Mouse (Mus musculus) cerebellum, postnatal 14 days (tissue): ENCODE measurements at regions not wholly inside any gene's neighbourhood (a gene's known extent, or its start where the extent isn't known, plus 50 kb on each side); places are given as distances from the start of the nearest gene placed in this dataset.

Experiments used
- DNase-seq, 2 experiments: peaks; one replicate each; pipeline ENCODE4 v3.0.0; 2021; ENCODE audit warnings: mixed read lengths in 2 of 2

DNA sequence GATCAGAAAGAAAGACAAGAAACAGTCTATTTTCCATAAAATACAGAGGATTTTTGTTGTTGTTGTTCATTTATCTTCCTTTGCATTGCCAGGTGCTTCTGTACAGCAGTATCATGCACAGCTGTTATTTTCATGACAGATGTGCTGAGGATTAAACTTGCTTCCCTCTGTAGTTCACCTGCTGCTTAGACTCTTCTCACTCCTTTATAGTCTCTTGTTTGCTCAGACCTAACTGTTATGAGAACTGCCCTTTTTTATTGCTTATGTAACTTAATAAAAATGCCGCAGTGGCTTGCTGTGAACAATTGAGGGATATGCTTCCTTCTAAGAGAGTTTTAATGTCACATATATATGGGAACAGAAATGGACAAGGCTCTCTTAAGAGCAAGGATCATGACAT, 467.1 kb downstream of the Adcyap1 start:
- DNase-seq = no peak

- DNase-seq = no peak
Observed at GRCm38 (mm10) chr17:93676366-93676962, 477.6 kb downstream of the Adcyap1 start.

DNA sequence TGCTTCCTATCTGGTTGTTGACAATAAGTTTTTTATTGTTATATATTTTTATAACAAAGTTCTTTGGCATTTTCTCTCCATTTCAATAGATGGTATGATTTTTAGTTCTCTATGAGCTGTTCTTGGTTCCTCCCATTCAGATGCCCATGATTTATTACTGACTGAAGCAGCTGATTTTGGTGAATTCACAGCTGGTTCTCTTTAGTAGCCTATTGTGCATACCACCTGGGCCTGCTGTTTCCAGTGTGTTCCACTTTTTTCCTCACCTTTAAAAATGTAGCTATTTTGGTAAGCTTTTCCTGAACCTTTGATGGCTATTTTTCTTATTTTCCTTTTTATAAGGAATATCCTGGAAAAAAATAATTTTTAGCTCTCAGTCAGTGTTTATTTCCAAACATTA, 501.9 kb downstream of the Adcyap1 start:
- DNase-seq = no peak

DNA sequence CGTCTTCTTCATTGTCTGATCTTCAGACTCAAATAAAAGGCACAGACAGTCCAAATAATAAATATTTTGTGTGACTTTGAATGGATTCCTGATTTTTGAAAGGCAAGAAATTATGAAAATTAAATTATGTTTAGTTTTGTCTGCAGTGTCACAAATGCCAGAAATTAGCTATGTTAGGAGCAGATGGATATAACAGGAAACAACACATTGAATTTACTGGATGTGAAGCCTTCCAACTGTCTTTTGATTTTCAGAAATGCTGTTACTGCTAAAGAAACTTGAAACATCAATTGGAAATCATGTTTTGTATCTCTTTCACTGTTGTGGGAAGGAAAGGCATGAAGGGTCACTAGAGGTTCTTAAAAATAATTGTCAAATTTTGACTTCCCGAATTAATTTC, 518.8 kb downstream of the Adcyap1 start:
- DNase-seq = no peak

- DNase-seq = no peak
Observed at GRCm38 (mm10) chr17:93741341-93741740, 542.5 kb downstream of the Adcyap1 start.

DNA sequence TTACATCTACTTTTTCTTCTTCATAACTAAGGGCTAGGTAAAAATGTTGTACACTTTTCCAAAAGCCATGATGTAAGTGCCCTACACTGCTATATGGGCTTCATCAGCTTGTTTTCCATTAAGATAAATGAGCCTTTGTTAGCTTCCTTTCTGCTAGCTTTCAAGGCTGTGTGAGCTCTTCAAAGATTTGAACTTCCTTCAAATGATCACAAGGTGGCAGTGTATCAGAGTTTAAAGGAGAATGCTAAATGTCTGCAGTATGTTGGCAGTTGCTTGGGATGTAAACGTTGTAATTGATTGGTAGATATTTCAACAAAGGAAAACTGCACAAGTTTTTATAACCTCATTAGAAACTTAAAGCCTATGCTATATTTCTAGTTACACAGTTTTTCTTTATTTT, 563.5 kb downstream of the Adcyap1 start:
- peak; percentile 1 to 5 for DNase-seq
